Mouse (Mus musculus): ENCODE data around the gene Cacna2d3. TPM values are rescaled to one million over a fixed set of nuclear protein-coding genes. Genes with fewer than 3 reads are reported as not detected.
A peak's percentile ranks its signal among the peaks of the same experiment; 100 is the strongest.

Cacna2d3 gene
- polyA plus RNA-seq, 1 experiment from 2014 or later: 0.88 TPM

GRCm38 (mm10) chr14:29403849-29404808, 317.5 kb downstream of the Cacna2d3 start:
- no peak for DNase-seq (ENCODE audit: extremely low spot score, low spot score)
- no peaks in the 10 kb centered on the region for H3K4me1 ChIP-seq
- no peak overlapping the region for H3K27ac ChIP-seq
- H3K36me3 ChIP-seq (replicated peaks): no peaks in the 10 kb centered on the region
- no peaks in the 10 kb centered on the region for H3K9me3 ChIP-seq
- no peaks in the 10 kb centered on the region for H3K27me3 ChIP-seq (ENCODE audit: poor library complexity, severe bottlenecking)
- H3K4me3 ChIP-seq: no peak overlapping the region
- 89% methylated on average over 8 of the region's 8 CpGs for WGBS

GRCm38 (mm10) chr14:29402471-29402870, 319.2 kb downstream of the Cacna2d3 start:
- H3K9me3 ChIP-seq: no peaks in the 10 kb centered on the region
- DNase-seq (ENCODE audit: extremely low spot score, low spot score): no peak
- H3K36me3 ChIP-seq (replicated peaks): no peaks in the 10 kb centered on the region
- no peaks in the 10 kb centered on the region for H3K27me3 ChIP-seq (ENCODE audit: poor library complexity, severe bottlenecking)
- H3K4me1 ChIP-seq: no peaks in the 10 kb centered on the region
- no peak overlapping the region for H3K27ac ChIP-seq
- 70% methylated on average over 8 of the region's 8 CpGs for WGBS
- no peak overlapping the region for H3K4me3 ChIP-seq

- Histone ChIP-seq H3K4me3 (no peak overlapping the region), H3K4me1 (no peaks in the 10 kb centered on the region), H3K27me3 (ENCODE audit: poor library complexity, severe bottlenecking) (no peaks in the 10 kb centered on the region), H3K27ac (no peak overlapping the region), H3K36me3 (replicated peaks) (no peaks in the 10 kb centered on the region), H3K9me3 (no peaks in the 10 kb centered on the region)
- no peak for DNase-seq (ENCODE audit: extremely low spot score, low spot score)
- WGBS: 85% methylated on average over 8 of the region's 8 CpGs
These were observed 327.9 kb downstream of the Cacna2d3 start for GRCm38 (mm10) chr14:29393786-29394185.

GRCm38 (mm10) chr14:29392851-29393250, 328.8 kb downstream of the Cacna2d3 start:
- Histone ChIP-seq H3K36me3 (replicated peaks) (no peaks in the 10 kb centered on the region), H3K27me3 (ENCODE audit: poor library complexity, severe bottlenecking) (no peaks in the 10 kb centered on the region), H3K27ac (no peak overlapping the region), H3K9me3 (no peaks in the 10 kb centered on the region), H3K4me3 (no peak overlapping the region), H3K4me1 (no peaks in the 10 kb centered on the region)
- no peak for DNase-seq (ENCODE audit: extremely low spot score, low spot score)
- 94% methylated on average over 3 of the region's 3 CpGs for WGBS

GRCm38 (mm10) chr14:29391489-29391888, 330.2 kb downstream of the Cacna2d3 start:
- H3K27me3 ChIP-seq (ENCODE audit: poor library complexity, severe bottlenecking): no peaks in the 10 kb centered on the region
- H3K36me3 ChIP-seq (replicated peaks): no peaks in the 10 kb centered on the region
- no peaks in the 10 kb centered on the region for H3K9me3 ChIP-seq
- no peak overlapping the region for H3K4me3 ChIP-seq
- H3K4me1 ChIP-seq: no peaks in the 10 kb centered on the region
- DNase-seq (ENCODE audit: extremely low spot score, low spot score): no peak
- no peak overlapping the region for H3K27ac ChIP-seq
- WGBS: 86% methylated on average over 2 of the region's 2 CpGs

GRCm38 (mm10) chr14:29387761-29388160, 333.9 kb downstream of the Cacna2d3 start:
- H3K4me3 ChIP-seq: no peak overlapping the region
- H3K27me3 ChIP-seq (ENCODE audit: poor library complexity, severe bottlenecking): no peaks in the 10 kb centered on the region
- no peaks in the 10 kb centered on the region for H3K9me3 ChIP-seq
- H3K27ac ChIP-seq: no peak overlapping the region
- H3K36me3 ChIP-seq (replicated peaks): no peaks in the 10 kb centered on the region
- DNase-seq (ENCODE audit: extremely low spot score, low spot score): no peak
- H3K4me1 ChIP-seq: no peaks in the 10 kb centered on the region
- WGBS: 82% methylated on average over 3 of the region's 3 CpGs

GRCm38 (mm10) chr14:29385500-29385899, 336.2 kb downstream of the Cacna2d3 start:
- Histone ChIP-seq H3K27ac (no peak overlapping the region), H3K4me3 (no peak overlapping the region)
- no peak for DNase-seq (ENCODE audit: extremely low spot score, low spot score)

GRCm38 (mm10) chr14:29382786-29383185, 338.9 kb downstream of the Cacna2d3 start:
- no peaks in the 10 kb centered on the region for H3K27me3 ChIP-seq (ENCODE audit: poor library complexity, severe bottlenecking)
- WGBS: 91% methylated on average over 2 of the region's 2 CpGs
- H3K4me1 ChIP-seq: no peaks in the 10 kb centered on the region
- no peaks in the 10 kb centered on the region for H3K36me3 ChIP-seq (replicated peaks)
- no peaks in the 10 kb centered on the region for H3K9me3 ChIP-seq
- no peak overlapping the region for H3K27ac ChIP-seq
- DNase-seq (ENCODE audit: extremely low spot score, low spot score): no peak
- no peak overlapping the region for H3K4me3 ChIP-seq

More at GRCm38 (mm10) chr14:29385500-29385899, 336.2 kb downstream of the Cacna2d3 start:
- no peaks in the 10 kb centered on the region for H3K4me1 ChIP-seq
- H3K27me3 ChIP-seq (ENCODE audit: poor library complexity, severe bottlenecking): no peaks in the 10 kb centered on the region
- no peaks in the 10 kb centered on the region for H3K36me3 ChIP-seq (replicated peaks)
- H3K9me3 ChIP-seq: no peaks in the 10 kb centered on the region

- no peaks in the 10 kb centered on the region for H3K4me1 ChIP-seq
- H3K27ac ChIP-seq: no peak overlapping the region
- H3K9me3 ChIP-seq: no peaks in the 10 kb centered on the region
- H3K4me3 ChIP-seq: no peak overlapping the region
- no peak for DNase-seq (ENCODE audit: extremely low spot score, low spot score)
- WGBS: 91% methylated on average over 5 of the region's 5 CpGs
- no peaks in the 10 kb centered on the region for H3K27me3 ChIP-seq (ENCODE audit: poor library complexity, severe bottlenecking)
- no peaks in the 10 kb centered on the region for H3K36me3 ChIP-seq (replicated peaks)
These were observed 354.8 kb downstream of the Cacna2d3 start for GRCm38 (mm10) chr14:29366911-29367310.

GRCm38 (mm10) chr14:29362448-29362847, 359.2 kb downstream of the Cacna2d3 start:
- no peak overlapping the region for H3K27ac ChIP-seq
- no peaks in the 10 kb centered on the region for H3K36me3 ChIP-seq (replicated peaks)
- no peak overlapping the region for H3K4me3 ChIP-seq
- no peaks in the 10 kb centered on the region for H3K4me1 ChIP-seq
- H3K27me3 ChIP-seq (ENCODE audit: poor library complexity, severe bottlenecking): no peaks in the 10 kb centered on the region
- WGBS: 74% methylated on average over 3 of the region's 3 CpGs
- DNase-seq (ENCODE audit: extremely low spot score, low spot score): no peak
- H3K9me3 ChIP-seq: no peaks in the 10 kb centered on the region

- Histone ChIP-seq H3K27me3 (ENCODE audit: poor library complexity, severe bottlenecking) (no peaks in the 10 kb centered on the region), H3K27ac (no peak overlapping the region), H3K36me3 (replicated peaks) (no peaks in the 10 kb centered on the region), H3K4me1 (no peaks in the 10 kb centered on the region), H3K9me3 (no peaks in the 10 kb centered on the region), H3K4me3 (no peak overlapping the region)
- DNase-seq (ENCODE audit: extremely low spot score, low spot score): no peak
- 79% methylated on average over 4 of the region's 4 CpGs for WGBS
These were observed 371.0 kb downstream of the Cacna2d3 start for GRCm38 (mm10) chr14:29350627-29351026.

- DNase-seq (ENCODE audit: extremely low spot score, low spot score): no peak
- H3K36me3 ChIP-seq (replicated peaks): no peaks in the 10 kb centered on the region
- H3K4me3 ChIP-seq: no peak overlapping the region
- peaks cover 20% of the 10 kb centered on the region for H3K4me1 ChIP-seq
- H3K9me3 ChIP-seq: no peaks in the 10 kb centered on the region
- H3K27me3 ChIP-seq (ENCODE audit: poor library complexity, severe bottlenecking): no peaks in the 10 kb centered on the region
- WGBS: 89% methylated on average over 6 of the region's 6 CpGs
- H3K27ac ChIP-seq: no peak overlapping the region
These were observed 380.1 kb downstream of the Cacna2d3 start for GRCm38 (mm10) chr14:29341581-29341980.

GRCm38 (mm10) chr14:29340728-29341127, 380.9 kb downstream of the Cacna2d3 start:
- no peaks in the 10 kb centered on the region for H3K27me3 ChIP-seq (ENCODE audit: poor library complexity, severe bottlenecking)
- H3K36me3 ChIP-seq (replicated peaks): no peaks in the 10 kb centered on the region
- peak overlapping the region; percentile 35; the same call in 1 of the 2 replicates for H3K27ac ChIP-seq
- no peak overlapping the region for H3K4me3 ChIP-seq
- 39% methylated on average over 5 of the region's 5 CpGs for WGBS
- H3K4me1 ChIP-seq: peaks cover 20% of the 10 kb centered on the region
- no peaks in the 10 kb centered on the region for H3K9me3 ChIP-seq
- no peak for DNase-seq (ENCODE audit: extremely low spot score, low spot score)

Measured in forebrain, embryonic 10.5 days (tissue).